Mouse (Mus musculus) olfactory bulb, adult 2 months (tissue): Measurements from ENCODE around the gene Csrp2.

Experiments
- CTCF ChIP-seq: fragments of 200-500 bp; IDR thresholded peaks from 2 replicates; pipeline ENCODE4 v1.5.1; 2012; ENCODE audit warnings: low read depth, mild to moderate bottlenecking, low read length, moderate library complexity; ENCODE audit not compliant: insufficient read depth
- POLR2A ChIP-seq: fragments of 200-500 bp; IDR thresholded peaks from 2 replicates; pipeline ENCODE4 v1.6.1; 2012; ENCODE audit warnings: mild to moderate bottlenecking, low read depth, low read length, moderate library complexity; ENCODE audit not compliant: insufficient read depth

DNA sequence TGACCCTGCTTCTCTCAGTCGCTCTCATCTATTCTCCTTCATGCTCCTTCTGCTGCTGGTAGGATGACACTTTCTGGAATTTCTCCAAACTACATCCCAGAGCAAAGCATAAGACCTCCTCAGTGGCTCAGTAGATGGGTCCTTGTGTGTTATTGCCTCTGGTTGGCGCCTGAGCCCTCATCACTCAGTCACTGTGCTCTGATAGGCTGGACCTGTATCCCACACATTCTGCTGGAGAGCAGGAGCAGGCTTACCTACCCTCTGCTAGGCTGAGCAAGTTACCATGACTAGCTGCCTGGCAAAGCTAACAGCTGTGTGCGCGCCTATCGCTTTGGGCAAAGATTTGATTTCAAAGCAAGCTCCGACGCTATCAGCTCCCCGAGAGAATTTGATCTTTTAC is 41.7 kb upstream of the Csrp2 start:
- no peak for TF ChIP-seq POLR2A
- no peak for TF ChIP-seq CTCF
